Mouse (Mus musculus) small intestine, adult 2 months (tissue): ENCODE measurements at regions not wholly inside any gene's neighbourhood (a gene's known extent, or its start where the extent isn't known, plus 50 kb on each side); places are given as distances from the start of the nearest gene placed in this dataset.

Experiments
- CTCF ChIP-seq: fragments of 200-500 bp; IDR thresholded peaks from 2 replicates; pipeline ENCODE4 v1.5.1; 2012; ENCODE audit warnings: low read depth, mild to moderate bottlenecking, control low read depth, inconsistent platforms, low read length, moderate library complexity, mixed read lengths; ENCODE audit not compliant: insufficient replicate concordance, insufficient read length; ENCODE audit errors: extremely low read depth
- POLR2A ChIP-seq: fragments of 200-500 bp; IDR thresholded peaks from 2 replicates; pipeline ENCODE4 v1.6.1; 2012; ENCODE audit warnings: low read depth, mild to moderate bottlenecking, control low read depth, inconsistent platforms, low read length, moderate library complexity

- TF ChIP-seq CTCF (no peak), POLR2A (no peak)
Observed at GRCm38 (mm10) chr14:76798488-76798887, 238.1 kb upstream of the Ccdc122 start.
